Mouse (Mus musculus) embryo, embryonic 11 days (tissue): Measurements from ENCODE around the gene Olfr1366.
"Not testable (repeated sequence)": the region's sequence is repeated elsewhere in the genome, so short reads cannot be mapped to it uniquely, and the experiment has no call there.

Experiments used
- DNase-seq: peaks from one replicate; pipeline ENCODE4 v3.0.0-alpha.2; 2015

Olfr1366 gene

GRCm38 (mm10) chr13:21542708-21543107 lies at the start of gene Olfr1366:
Olfr1366 (minus strand) TSS chr13:21542808.
- no peak for DNase-seq

- no peak for DNase-seq
Measured at GRCm38 (mm10) chr13:21591618-21592017, 49.0 kb upstream of the Olfr1366 start.

GRCm38 (mm10) chr13:21581659-21582058 lies 39.1 kb upstream of the Olfr1366 start, which contains the start of gene Olfr1364:
Olfr1364 (minus strand) TSS chr13:21581759.
- DNase-seq: no peak

GRCm38 (mm10) chr13:21559793-21560192 lies 17.2 kb upstream of the Olfr1366 start, which contains the start of gene Olfr1535:
Olfr1535 (minus strand) TSS chr13:21559893.
- no peak for DNase-seq

GRCm38 (mm10) chr13:21550416-21551110 lies 8.0 kb upstream of the Olfr1366 start:
- no peak for DNase-seq

- DNase-seq: no peak
Measured at GRCm38 (mm10) chr13:21549487-21549886, 6.9 kb upstream of the Olfr1366 start.

- DNase-seq: peak; percentile 92
Measured at GRCm38 (mm10) chr13:21530781-21531201, 11.8 kb downstream of the Olfr1366 start, which contains the start of gene Zkscan8. Zkscan8 (minus strand) TSS chr13:21531120.

GRCm38 (mm10) chr13:21530136-21530535 lies 12.5 kb downstream of the Olfr1366 start:
- peak; percentile 11 for DNase-seq

GRCm38 (mm10) chr13:21506221-21506649 lies 36.4 kb downstream of the Olfr1366 start:
- DNase-seq: peak; percentile 92

- no peak for DNase-seq
Measured at GRCm38 (mm10) chr13:21502296-21502695, 40.3 kb downstream of the Olfr1366 start.

GRCm38 (mm10) chr13:21501182-21501581 lies 41.4 kb downstream of the Olfr1366 start, which contains the start of gene Gm11273:
Gm11273 (minus strand) TSS chr13:21501418.
- DNase-seq: not testable (repeated sequence)

GRCm38 (mm10) chr13:21495080-21495479 lies 47.5 kb downstream of the Olfr1366 start, which contains the start of gene AK157302:
AK157302 (plus strand) TSS chr13:21495223.
- no peak for DNase-seq

- no peak for DNase-seq
Measured at GRCm38 (mm10) chr13:21492847-21493246, 49.8 kb downstream of the Olfr1366 start.

GRCm38 (mm10) chr13:21486881-21487280 lies 55.7 kb downstream of the Olfr1366 start:
- no peak for DNase-seq
